Mouse (Mus musculus): ENCODE data around the gene Tmem238. TPM values are rescaled to one million over a fixed set of nuclear protein-coding genes. Genes with fewer than 3 reads are reported as not detected.

Tmem238 gene
- polyA plus RNA-seq, 1 experiment from 2014 or later, result 75.5 TPM

GRCm38 (mm10) chr7:4749169-4749568, 40.3 kb downstream of the Tmem238 start:
- Histone ChIP-seq H3K9me3 (ENCODE audit: control insufficient read depth) (no peaks in the 10 kb centered on the region), H3K36me3 (ENCODE audit: control insufficient read depth, insufficient read depth) (peaks cover 18% of the 10 kb centered on the region), H3K27ac (ENCODE audit: low read depth, low read length) (peak overlapping the region; percentile 54; the same call in 1 of the 2 replicates), H3K4me1 (replicated peaks; ENCODE audit: control insufficient read depth, insufficient read depth, low read length) (no peaks in the 10 kb centered on the region), H3K4me3 (ENCODE audit: low read depth, low read length) (no peak overlapping the region), H3K27me3 (replicated peaks; ENCODE audit: control insufficient read depth, insufficient read depth, low read length) (no peaks in the 10 kb centered on the region), H3K9ac (ENCODE audit: low read depth, low read length) (no peak overlapping the region), H3K4me2 (replicated peaks; ENCODE audit: low read depth) (no peak overlapping the region)
- peak; percentile 89 for ATAC-seq
- TF ChIP-seq CTCF (IDR thresholded peaks at IDR 0.05; ENCODE audit: low read depth), result no peak
- WGBS, result 71% methylated on average over 2 of the region's 2 CpGs

GRCm38 (mm10) chr7:4748321-4748720, 41.1 kb downstream of the Tmem238 start:
- TF ChIP-seq CTCF (IDR thresholded peaks at IDR 0.05; ENCODE audit: low read depth), result 0 out of 2 replicates have a peak, but pooled peaks have one; percentile 8
- no peak for ATAC-seq
- H3K36me3 ChIP-seq (ENCODE audit: control insufficient read depth, insufficient read depth), result peaks cover 26% of the 10 kb centered on the region
- H3K4me2 ChIP-seq (replicated peaks; ENCODE audit: low read depth), result no peak overlapping the region
- H3K4me3 ChIP-seq (ENCODE audit: low read depth, low read length), result no peak overlapping the region
- H3K27me3 ChIP-seq (replicated peaks; ENCODE audit: control insufficient read depth, insufficient read depth, low read length), result no peaks in the 10 kb centered on the region
- 69% methylated on average over 4 of the region's 4 CpGs for WGBS
- no peaks in the 10 kb centered on the region for H3K4me1 ChIP-seq (replicated peaks; ENCODE audit: control insufficient read depth, insufficient read depth, low read length)
- H3K27ac ChIP-seq (ENCODE audit: low read depth, low read length), result no peak overlapping the region
- H3K9ac ChIP-seq (ENCODE audit: low read depth, low read length), result no peak overlapping the region
- H3K9me3 ChIP-seq (ENCODE audit: control insufficient read depth), result no peaks in the 10 kb centered on the region

GRCm38 (mm10) chr7:4747156-4747899, 42.1 kb downstream of the Tmem238 start:
- H3K4me3 ChIP-seq (ENCODE audit: low read depth, low read length), result no peak overlapping the region
- no peak overlapping the region for H3K4me2 ChIP-seq (replicated peaks; ENCODE audit: low read depth)
- ATAC-seq, result no peak
- WGBS, result 74% methylated on average over 9 of the region's 9 CpGs
- H3K9me3 ChIP-seq (ENCODE audit: control insufficient read depth), result no peaks in the 10 kb centered on the region
- H3K27ac ChIP-seq (ENCODE audit: low read depth, low read length), result no peak overlapping the region
- no peaks in the 10 kb centered on the region for H3K27me3 ChIP-seq (replicated peaks; ENCODE audit: control insufficient read depth, insufficient read depth, low read length)
- peaks cover 36% of the 10 kb centered on the region for H3K36me3 ChIP-seq (ENCODE audit: control insufficient read depth, insufficient read depth)
- H3K4me1 ChIP-seq (replicated peaks; ENCODE audit: control insufficient read depth, insufficient read depth, low read length), result no peaks in the 10 kb centered on the region
- no peak overlapping the region for H3K9ac ChIP-seq (ENCODE audit: low read depth, low read length)
- no peak for TF ChIP-seq CTCF (IDR thresholded peaks at IDR 0.05; ENCODE audit: low read depth)

- WGBS, result 92% methylated on average over 22 of the region's 22 CpGs
Measured at GRCm38 (mm10) chr7:4746326-4746980, 43.0 kb downstream of the Tmem238 start.

GRCm38 (mm10) chr7:4744886-4745285, 44.6 kb downstream of the Tmem238 start:
- ATAC-seq, result no peak
- H3K27me3 ChIP-seq (replicated peaks; ENCODE audit: control insufficient read depth, insufficient read depth, low read length), result no peaks in the 10 kb centered on the region
- WGBS, result 94% methylated on average over 6 of the region's 6 CpGs
- no peak overlapping the region for H3K4me3 ChIP-seq (ENCODE audit: low read depth, low read length)
- H3K4me2 ChIP-seq (replicated peaks; ENCODE audit: low read depth), result no peak overlapping the region
- TF ChIP-seq CTCF (IDR thresholded peaks at IDR 0.05; ENCODE audit: low read depth), result no peak
- H3K9me3 ChIP-seq (ENCODE audit: control insufficient read depth), result no peaks in the 10 kb centered on the region
- H3K36me3 ChIP-seq (ENCODE audit: control insufficient read depth, insufficient read depth), result peaks cover 36% of the 10 kb centered on the region
- no peak overlapping the region for H3K9ac ChIP-seq (ENCODE audit: low read depth, low read length)
- 0 out of 2 replicates have a peak, but pooled peaks cover 4% of the 10 kb centered on the region for H3K4me1 ChIP-seq (replicated peaks; ENCODE audit: control insufficient read depth, insufficient read depth, low read length)
- no peak overlapping the region for H3K27ac ChIP-seq (ENCODE audit: low read depth, low read length)

More at GRCm38 (mm10) chr7:4746326-4746980, 43.0 kb downstream of the Tmem238 start:
- Histone ChIP-seq H3K9ac (ENCODE audit: low read depth, low read length) (no peak overlapping the region), H3K4me1 (replicated peaks; ENCODE audit: control insufficient read depth, insufficient read depth, low read length) (no peaks in the 10 kb centered on the region), H3K4me2 (replicated peaks; ENCODE audit: low read depth) (no peak overlapping the region), H3K9me3 (ENCODE audit: control insufficient read depth) (no peaks in the 10 kb centered on the region), H3K27ac (ENCODE audit: low read depth, low read length) (no peak overlapping the region), H3K36me3 (ENCODE audit: control insufficient read depth, insufficient read depth) (peaks cover 36% of the 10 kb centered on the region), H3K27me3 (replicated peaks; ENCODE audit: control insufficient read depth, insufficient read depth, low read length) (no peaks in the 10 kb centered on the region), H3K4me3 (ENCODE audit: low read depth, low read length) (no peak overlapping the region)
- no peak for TF ChIP-seq CTCF (IDR thresholded peaks at IDR 0.05; ENCODE audit: low read depth)
- ATAC-seq, result no peak

GRCm38 (mm10) chr7:4743354-4743753, 46.1 kb downstream of the Tmem238 start:
- Histone ChIP-seq H3K4me3 (ENCODE audit: low read depth, low read length) (no peak overlapping the region), H3K27ac (ENCODE audit: low read depth, low read length) (no peak overlapping the region), H3K9ac (ENCODE audit: low read depth, low read length) (no peak overlapping the region), H3K27me3 (replicated peaks; ENCODE audit: control insufficient read depth, insufficient read depth, low read length) (no peaks in the 10 kb centered on the region), H3K36me3 (ENCODE audit: control insufficient read depth, insufficient read depth) (peaks cover 36% of the 10 kb centered on the region), H3K4me1 (replicated peaks; ENCODE audit: control insufficient read depth, insufficient read depth, low read length) (0 out of 2 replicates have a peak, but pooled peaks cover 7% of the 10 kb centered on the region), H3K4me2 (replicated peaks; ENCODE audit: low read depth) (no peak overlapping the region), H3K9me3 (ENCODE audit: control insufficient read depth) (no peaks in the 10 kb centered on the region)
- ATAC-seq, result no peak
- TF ChIP-seq CTCF (IDR thresholded peaks at IDR 0.05; ENCODE audit: low read depth), result no peak
- 69% methylated on average over 2 of the region's 2 CpGs for WGBS
